Mouse (Mus musculus): ENCODE results near the gene Gm3625. TPM values are rescaled to one million over a fixed set of nuclear protein-coding genes. Genes with fewer than 3 reads are reported as not detected.

Gene Gm3625
- polyA plus RNA-seq, 1 experiment from 2014 or later: not detected

GRCm38 (mm10) chr12:4545425-4545824 lies 47.3 kb downstream of the Gm3625 start:
- Histone ChIP-seq H3K4me1 (ENCODE audit: control insufficient read depth, insufficient read depth, low read depth, low read length) (peaks cover 2% of the 10 kb centered on the region), H3K27me3 (replicated peaks; ENCODE audit: control insufficient read depth, insufficient read depth, low read length) (no peaks in the 10 kb centered on the region), H3K9me3 (ENCODE audit: control insufficient read depth, low read length) (no peaks in the 10 kb centered on the region), H3K4me3 (ENCODE audit: low read length) (no peak overlapping the region), H3K27ac (ENCODE audit: low read depth, low read length) (no peak overlapping the region), H3K4me2 (ENCODE audit: low read length) (no peak overlapping the region), H3K9ac (ENCODE audit: low read depth, low read length) (no peak overlapping the region), H3K36me3 (ENCODE audit: control insufficient read depth, insufficient read depth, low read length) (no peaks in the 10 kb centered on the region)
- ATAC-seq: no peak

GRCm38 (mm10) chr12:4544400-4544919 lies 48.3 kb downstream of the Gm3625 start:
- Histone ChIP-seq H3K4me3 (ENCODE audit: low read length) (no peak overlapping the region), H3K9ac (ENCODE audit: low read depth, low read length) (no peak overlapping the region), H3K4me2 (ENCODE audit: low read length) (no peak overlapping the region), H3K27ac (ENCODE audit: low read depth, low read length) (no peak overlapping the region), H3K9me3 (ENCODE audit: control insufficient read depth, low read length) (no peaks in the 10 kb centered on the region), H3K27me3 (replicated peaks; ENCODE audit: control insufficient read depth, insufficient read depth, low read length) (no peaks in the 10 kb centered on the region), H3K36me3 (ENCODE audit: control insufficient read depth, insufficient read depth, low read length) (no peaks in the 10 kb centered on the region), H3K4me1 (ENCODE audit: control insufficient read depth, insufficient read depth, low read depth, low read length) (peaks cover 2% of the 10 kb centered on the region)
- ATAC-seq: no peak
- 92% methylated on average over 5 of the region's 5 CpGs for whole genome bisulfite sequencing

Other genes starting within 250 kb of the Gm3625 start
- gene Ncoa1, start 115.7 kb downstream of the Gm3625 start, polyA plus RNA-seq (2015; fragmentation: Nextera tagmentation; extraction: Ambion mirVana): 11.5 and 12.4 TPM in 2 replicates
- 22.0 and 24.4 TPM in 2 replicates for gene Itsn2, start 289 bp downstream of the Gm3625 start, polyA plus RNA-seq (2015; fragmentation: Nextera tagmentation; extraction: Ambion mirVana)
- 0.77 and 1.1 TPM in 2 replicates for gene Fam228a, start 145.5 kb upstream of the Gm3625 start, polyA plus RNA-seq (2015; fragmentation: Nextera tagmentation; extraction: Ambion mirVana)
- gene Pfn4, start 176.1 kb upstream of the Gm3625 start, polyA plus RNA-seq (2015; fragmentation: Nextera tagmentation; extraction: Ambion mirVana): 14.2 and 15.5 TPM in 2 replicates
- gene Fam228b, start 176.3 kb upstream of the Gm3625 start, polyA plus RNA-seq (2015; fragmentation: Nextera tagmentation; extraction: Ambion mirVana): 6.6 and 7.0 TPM in 2 replicates
- 163 and 189 TPM in 2 replicates for gene Sf3b6, start 224.6 kb upstream of the Gm3625 start, polyA plus RNA-seq (2015; fragmentation: Nextera tagmentation; extraction: Ambion mirVana)
- gene Fkbp1b, start 248.7 kb upstream of the Gm3625 start, polyA plus RNA-seq (2015; fragmentation: Nextera tagmentation; extraction: Ambion mirVana): 64.0 and 80.0 TPM in 2 replicates

Data from hindbrain, embryonic 16.5 days (tissue).